Mouse (Mus musculus): ENCODE measurements around the gene Thbs1. TPM values are rescaled to one million over a fixed set of nuclear protein-coding genes. Genes with fewer than 3 reads are reported as not detected.

The Thbs1 gene
- polyA plus RNA-seq (2011; ENCODE audit: insufficient read length, low read depth, missing spikeins): 2,892 and 6,250 TPM in 2 replicates

DNA sequence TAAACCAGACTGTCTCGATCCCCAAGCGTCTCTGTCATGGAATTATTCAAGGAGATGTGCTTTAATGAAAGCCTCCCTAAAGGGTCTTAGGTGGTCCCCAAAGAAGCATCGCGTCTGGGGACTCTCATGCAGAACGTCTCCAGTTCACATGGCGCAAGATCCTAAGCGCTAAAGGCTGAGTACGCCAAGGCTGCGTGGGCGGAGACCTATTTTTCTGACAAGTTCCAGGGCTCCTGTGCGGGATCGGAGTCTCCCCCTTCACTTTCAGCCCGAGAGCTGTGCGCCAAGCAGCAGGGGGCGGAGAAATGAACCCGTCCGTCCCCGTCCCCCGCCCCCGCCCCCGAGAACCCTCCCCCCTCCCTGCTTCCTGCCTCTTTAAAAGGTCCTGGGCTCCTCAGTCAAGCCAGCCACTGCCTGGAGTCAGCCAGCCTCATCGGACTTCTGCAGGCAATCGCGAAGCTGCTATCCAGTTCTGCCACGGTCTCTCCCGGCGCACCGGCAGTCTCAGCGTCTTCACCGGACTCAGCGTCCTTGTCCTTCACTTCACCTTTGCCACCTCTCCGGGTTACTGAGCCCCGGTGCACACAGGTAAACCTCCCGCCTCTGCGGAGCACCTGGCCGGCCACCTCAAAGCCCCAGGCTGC lies at the start of gene Thbs1:
TSS of gene Thbs1 (plus strand) at position 389 of the 644 bp plus-strand sequence.
- no peak for TF ChIP-seq CTCF (IDR thresholded peaks at IDR 0.05; ENCODE audit: borderline replicate concordance, insufficient read depth, low read length)
- TF ChIP-seq POLR2A (IDR thresholded peaks at IDR 0.05; ENCODE audit: low read depth, low read length): peak; percentile 100
- H3K27ac ChIP-seq (ENCODE audit: insufficient read depth, low read length): peak within 1 kb of the TSS; percentile 97
- peak within 1 kb of the TSS; percentile 56 for H3K4me3 ChIP-seq (ENCODE audit: insufficient read depth, low read length)
- H3K4me1 ChIP-seq (ENCODE audit: control insufficient read depth, insufficient read depth, low read length): peaks cover 8% of the 10 kb centered on the region; the same call in 1 of the 2 replicates

DNA sequence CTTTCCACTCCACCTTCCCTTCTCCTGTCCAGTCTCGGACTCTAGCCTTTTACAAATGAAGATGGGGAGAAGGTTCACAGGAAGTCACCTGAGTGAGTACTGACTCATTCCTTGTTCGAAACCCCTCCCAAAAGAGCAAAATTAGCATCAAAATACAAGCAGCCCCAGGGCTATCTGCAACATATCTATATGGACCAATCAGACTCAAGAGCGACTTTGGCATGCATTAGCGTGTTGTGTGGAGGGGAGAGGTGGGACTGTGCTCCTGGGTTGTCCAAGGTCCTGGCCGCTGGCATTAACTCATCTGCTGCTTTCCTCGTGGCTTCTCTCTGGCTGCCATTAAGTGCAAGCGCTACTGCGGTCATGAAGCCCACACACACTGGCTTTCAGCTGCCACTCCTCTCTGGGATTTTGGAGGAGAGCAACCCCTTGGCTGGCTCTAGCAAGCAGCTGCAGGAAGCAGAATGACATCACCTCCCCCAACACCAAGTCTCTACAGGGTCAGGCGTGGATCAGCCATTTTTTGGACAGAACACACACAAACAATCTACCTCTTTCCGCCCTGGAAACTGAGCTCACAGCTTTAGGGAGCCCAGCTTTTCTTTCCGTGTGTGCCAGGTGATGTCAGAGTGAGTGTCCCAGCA lies 47.4 kb upstream of the Thbs1 start:
- no peak overlapping the region for H3K4me3 ChIP-seq (ENCODE audit: insufficient read depth, low read length)
- no peak for TF ChIP-seq POLR2A (IDR thresholded peaks at IDR 0.05; ENCODE audit: low read depth, low read length)
- H3K4me1 ChIP-seq (ENCODE audit: control insufficient read depth, insufficient read depth, low read length): peaks cover 2% of the 10 kb centered on the region; the same call in 1 of the 2 replicates
- H3K27ac ChIP-seq (ENCODE audit: insufficient read depth, low read length): peak overlapping the region; percentile 59

DNA sequence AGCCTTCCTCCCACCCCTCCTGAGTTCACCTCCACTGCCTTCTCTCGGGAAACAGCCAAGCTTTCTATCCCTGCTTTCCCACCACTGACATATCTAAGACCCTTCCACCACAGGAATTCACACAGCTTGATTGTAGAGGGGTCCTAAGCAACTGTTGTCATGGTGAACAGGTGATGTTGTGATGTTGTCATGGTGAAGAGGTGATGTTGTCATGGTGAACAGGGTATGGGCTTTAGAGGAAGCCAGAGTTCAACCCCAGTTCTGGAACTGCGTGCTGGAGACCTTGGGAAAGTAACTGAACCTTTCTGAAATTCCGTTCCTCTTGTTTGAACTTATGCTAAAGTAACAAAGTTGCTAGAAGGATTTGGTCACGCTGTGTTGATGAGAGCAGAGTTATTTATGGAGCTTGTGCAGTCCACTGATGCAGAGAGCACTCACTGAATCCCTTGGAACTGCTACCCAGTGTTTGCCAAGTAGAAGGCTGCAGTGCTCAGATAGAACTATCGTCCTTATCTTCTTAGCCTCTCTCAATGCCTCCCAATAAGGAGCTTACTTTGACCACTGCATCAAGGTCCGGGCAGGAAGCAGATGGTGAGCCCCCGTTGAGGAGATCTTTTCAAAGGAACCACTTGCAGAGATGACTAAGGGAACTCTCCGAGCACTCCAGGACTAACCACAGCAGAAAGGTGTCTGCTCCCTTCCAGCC lies 45.5 kb upstream of the Thbs1 start:
- no peak for TF ChIP-seq CTCF (IDR thresholded peaks at IDR 0.05; ENCODE audit: borderline replicate concordance, insufficient read depth, low read length)
- TF ChIP-seq POLR2A (IDR thresholded peaks at IDR 0.05; ENCODE audit: low read depth, low read length): no peak
- Histone ChIP-seq H3K4me1 (ENCODE audit: control insufficient read depth, insufficient read depth, low read length) (peaks cover 2% of the 10 kb centered on the region; the same call in 1 of the 2 replicates), H3K4me3 (ENCODE audit: insufficient read depth, low read length) (no peak overlapping the region), H3K27ac (ENCODE audit: insufficient read depth, low read length) (peak overlapping the region; percentile 37; the same call in 1 of the 2 replicates)

GRCm38 (mm10) chr2:118069975-118070374 lies 41.7 kb upstream of the Thbs1 start:
- no peak for TF ChIP-seq POLR2A (IDR thresholded peaks at IDR 0.05; ENCODE audit: low read depth, low read length)
- no peak for TF ChIP-seq CTCF (IDR thresholded peaks at IDR 0.05; ENCODE audit: borderline replicate concordance, insufficient read depth, low read length)
- Histone ChIP-seq H3K27ac (ENCODE audit: insufficient read depth, low read length) (no peak overlapping the region), H3K4me3 (ENCODE audit: insufficient read depth, low read length) (no peak overlapping the region), H3K4me1 (ENCODE audit: control insufficient read depth, insufficient read depth, low read length) (no peaks in the 10 kb centered on the region)

DNA sequence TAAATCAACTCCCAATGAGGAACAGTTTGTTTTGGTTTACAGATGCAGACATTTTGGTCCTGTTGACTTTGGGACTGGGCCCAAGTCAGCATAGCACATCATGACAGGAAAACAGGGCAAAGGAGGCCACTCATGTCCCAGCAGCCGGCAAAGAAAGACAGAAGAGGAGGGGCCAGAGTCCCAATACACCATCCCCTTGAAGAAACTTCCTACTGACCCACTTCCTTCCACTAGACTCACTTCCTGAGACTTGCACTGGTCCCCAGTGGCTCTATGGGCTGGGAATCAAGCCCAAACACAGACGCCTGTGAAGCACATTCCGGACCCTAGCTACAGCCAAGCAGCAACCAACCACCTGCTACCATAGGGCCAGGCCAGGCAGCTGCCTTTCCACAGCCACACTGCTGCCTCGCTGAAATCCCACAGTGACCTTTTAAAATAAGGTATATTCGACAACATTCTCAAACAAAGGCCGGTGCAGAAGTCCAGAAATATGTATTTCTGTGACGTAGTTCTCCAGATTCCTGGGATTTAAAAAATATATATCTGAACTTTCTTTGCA lies 38.8 kb upstream of the Thbs1 start:
- Histone ChIP-seq H3K4me1 (ENCODE audit: control insufficient read depth, insufficient read depth, low read length) (no peaks in the 10 kb centered on the region), H3K27ac (ENCODE audit: insufficient read depth, low read length) (no peak overlapping the region), H3K4me3 (ENCODE audit: insufficient read depth, low read length) (no peak overlapping the region)
- no peak for TF ChIP-seq CTCF (IDR thresholded peaks at IDR 0.05; ENCODE audit: borderline replicate concordance, insufficient read depth, low read length)
- no peak for TF ChIP-seq POLR2A (IDR thresholded peaks at IDR 0.05; ENCODE audit: low read depth, low read length)

- Histone ChIP-seq H3K4me1 (ENCODE audit: control insufficient read depth, insufficient read depth, low read length) (no peaks in the 10 kb centered on the region), H3K4me3 (ENCODE audit: insufficient read depth, low read length) (no peak overlapping the region), H3K27ac (ENCODE audit: insufficient read depth, low read length) (no peak overlapping the region)
- TF ChIP-seq CTCF (IDR thresholded peaks at IDR 0.05; ENCODE audit: borderline replicate concordance, insufficient read depth, low read length) (no peak), POLR2A (IDR thresholded peaks at IDR 0.05; ENCODE audit: low read depth, low read length) (no peak)
These were observed 37.6 kb upstream of the Thbs1 start for GRCm38 (mm10) chr2:118074030-118074429.

DNA sequence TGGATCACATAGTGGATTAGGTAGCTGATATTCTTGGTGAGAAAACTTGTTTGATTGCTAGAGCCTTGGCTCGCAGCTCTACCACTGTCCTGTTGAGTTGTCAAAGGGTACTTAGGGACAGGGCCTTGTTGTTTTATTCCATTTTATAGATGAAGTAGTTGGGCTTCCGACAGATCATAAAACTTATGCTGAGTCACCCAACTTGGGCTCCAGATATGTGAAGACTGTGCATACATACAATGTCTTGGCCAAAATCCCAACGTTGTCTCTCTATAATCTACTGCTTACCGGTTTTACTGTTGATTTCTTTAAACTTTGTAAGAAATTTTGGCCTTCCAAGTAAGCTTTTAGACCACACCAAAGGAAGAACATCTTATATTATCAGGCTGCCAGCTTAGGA lies 36.5 kb upstream of the Thbs1 start:
- TF ChIP-seq POLR2A (IDR thresholded peaks at IDR 0.05; ENCODE audit: low read depth, low read length) (no peak), CTCF (IDR thresholded peaks at IDR 0.05; ENCODE audit: borderline replicate concordance, insufficient read depth, low read length) (no peak)
- H3K27ac ChIP-seq (ENCODE audit: insufficient read depth, low read length): peak overlapping the region; percentile 27
- H3K4me1 ChIP-seq (ENCODE audit: control insufficient read depth, insufficient read depth, low read length): no peaks in the 10 kb centered on the region
- H3K4me3 ChIP-seq (ENCODE audit: insufficient read depth, low read length): no peak overlapping the region

GRCm38 (mm10) chr2:118079131-118079530 lies 32.5 kb upstream of the Thbs1 start:
- no peak for TF ChIP-seq CTCF (IDR thresholded peaks at IDR 0.05; ENCODE audit: borderline replicate concordance, insufficient read depth, low read length)
- no peak for TF ChIP-seq POLR2A (IDR thresholded peaks at IDR 0.05; ENCODE audit: low read depth, low read length)
- H3K4me3 ChIP-seq (ENCODE audit: insufficient read depth, low read length): no peak overlapping the region
- H3K27ac ChIP-seq (ENCODE audit: insufficient read depth, low read length): no peak overlapping the region
- H3K4me1 ChIP-seq (ENCODE audit: control insufficient read depth, insufficient read depth, low read length): no peaks in the 10 kb centered on the region

DNA sequence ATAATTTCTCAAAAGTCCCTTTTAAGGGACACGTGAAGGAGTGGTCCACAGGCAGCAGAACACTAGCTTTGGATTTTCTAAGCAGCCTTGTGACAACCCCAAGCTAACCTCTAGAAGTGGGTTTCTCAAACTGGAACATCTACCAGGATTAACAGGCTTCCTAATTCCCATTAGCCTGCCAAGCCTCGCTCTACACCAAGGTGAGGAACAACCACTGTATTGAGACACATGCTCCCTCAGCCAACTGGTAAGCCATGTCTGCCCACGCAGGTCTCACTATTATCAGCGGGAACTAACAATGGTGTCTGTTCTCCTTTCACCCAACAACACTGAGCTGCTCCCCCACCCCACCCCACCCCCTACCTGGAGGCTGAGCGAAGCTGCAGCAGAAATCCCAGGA lies 30.1 kb upstream of the Thbs1 start:
- no peak overlapping the region for H3K4me3 ChIP-seq (ENCODE audit: insufficient read depth, low read length)
- no peak for TF ChIP-seq POLR2A (IDR thresholded peaks at IDR 0.05; ENCODE audit: low read depth, low read length)
- TF ChIP-seq CTCF (IDR thresholded peaks at IDR 0.05; ENCODE audit: borderline replicate concordance, insufficient read depth, low read length): no peak
- no peak overlapping the region for H3K27ac ChIP-seq (ENCODE audit: insufficient read depth, low read length)
- no peaks in the 10 kb centered on the region for H3K4me1 ChIP-seq (ENCODE audit: control insufficient read depth, insufficient read depth, low read length)
